Mouse (Mus musculus) C2C12 (cell line): Measurements from ENCODE around the gene Wdr86.

Source experiments
- CEBPB ChIP-seq: IDR thresholded peaks from one replicate; pipeline ENCODE4 v1.6.1; 2011; ENCODE audit warnings: low read depth, mild to moderate bottlenecking, control low read depth, moderate library complexity
- CTCF ChIP-seq: IDR thresholded peaks from one replicate; pipeline ENCODE4 v1.5.1; 2011; ENCODE audit not compliant: control insufficient read depth, insufficient read depth, insufficient read length
- MAX ChIP-seq: IDR thresholded peaks from one replicate; pipeline ENCODE4 v1.6.1; 2011; ENCODE audit warnings: mild to moderate bottlenecking, control low read depth
- MYOG ChIP-seq: IDR thresholded peaks from one replicate; pipeline ENCODE4 v1.6.1; 2011; ENCODE audit not compliant: control insufficient read depth, insufficient read length; ENCODE audit errors: extremely low read depth
- USF1 ChIP-seq: IDR thresholded peaks from one replicate; pipeline ENCODE4 v1.6.1; 2011; ENCODE audit warnings: low read depth, mild to moderate bottlenecking, control low read depth, moderate library complexity

DNA sequence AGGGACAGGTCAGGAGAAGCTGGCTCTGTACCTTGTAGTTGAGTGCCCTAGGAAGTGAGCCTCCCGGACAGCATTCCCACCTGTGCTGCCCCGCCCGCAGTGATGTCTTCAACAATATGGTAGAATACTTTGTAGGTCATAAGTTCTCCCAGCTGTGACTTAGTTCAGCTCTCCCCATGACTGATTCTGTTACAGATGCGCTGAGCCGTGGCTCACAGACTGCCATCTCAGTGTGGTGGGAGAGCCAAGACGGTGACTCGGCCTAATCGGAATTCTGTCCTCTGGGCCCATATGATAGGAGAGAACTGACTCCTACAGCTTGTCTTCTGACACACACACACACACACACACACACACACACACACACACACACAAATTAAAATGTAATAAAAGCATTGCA lies 25.9 kb downstream of the Wdr86 start:
- no peak for TF ChIP-seq CTCF
- no peak for TF ChIP-seq MYOG
- TF ChIP-seq USF1: no peak
- TF ChIP-seq MAX: no peak
- TF ChIP-seq CEBPB: no peak
